In the genomic region with DNA sequence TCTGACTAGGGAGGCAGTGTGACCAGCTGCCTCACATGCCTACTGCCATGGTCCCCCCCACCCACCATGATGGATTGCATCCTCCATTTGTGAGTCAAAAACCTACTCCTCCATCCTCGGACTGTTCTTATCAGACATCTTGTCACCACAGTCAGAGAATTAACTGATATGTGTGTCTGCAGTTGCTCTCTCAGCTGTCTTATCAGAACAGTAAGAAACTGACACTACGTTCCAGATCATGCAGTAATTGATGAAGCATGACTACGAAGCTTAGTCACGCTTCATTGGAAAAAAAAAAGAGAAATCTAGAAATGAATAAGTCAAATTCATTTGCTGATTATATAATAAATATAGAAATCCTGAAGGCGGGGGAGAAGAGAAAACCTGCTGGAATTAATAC, we compare ENCODE assay signal across 21 mouse cellular contexts.
DNase-seq lines count a peak whose midpoint lies in the region; TF ChIP-seq lines count a peak whose summit lies in the region.
"Had no signal": no experiment of that assay in that cellular context is flagged by ENCODE, and none has a peak within 500 bp of the region (broad histone marks: within the 10 kb centered on the region; RNA-seq: fewer than 3 reads in every experiment).

No protein-coding gene starts in this region.

- peak in 1 of 2 experiments; percentile 27 for DNase-seq in layer of hippocampus, adult 2 months (ENCODE audit: low spot score in 2 of 2)
- no peak for DNase-seq in layer of hippocampus, postnatal 25 days (ENCODE audit: extremely low spot score in 1 of 2, low spot score in 1 of 2)
- DNase-seq in layer of hippocampus, adult 9-10 months (ENCODE audit: low spot score), result peak; percentile 11
- peak; percentile 4 for DNase-seq in telencephalon, adult 2 months (ENCODE audit: low read depth, low spot score)
- DNase-seq in kidney, postnatal 4 days, result no peak
- DNase-seq in testis, postnatal 14 days (ENCODE audit: low spot score), result no peak
- DNase-seq: adrenal gland, adult 8-10 months; adrenal gland, postnatal 25 days; cerebellum, adult 18-20 months; cerebellum, adult 9-10 months; cerebellum, postnatal 14 days; gastrocnemius, postnatal 25 days; heart, adult 18-20 months; heart, postnatal 10 days; heart, postnatal 36 days had no signal

- TF ChIP-seq CTCF in layer of hippocampus, adult 2 months (conservative IDR thresholded peaks at IDR 0.05), result no peak

- H3K27ac ChIP-seq in layer of hippocampus, adult 2 months, result peak overlapping the region; percentile 55; the same call in 1 of the 2 replicates
- H3K27ac ChIP-seq: forebrain, embryonic 10.5 days; forebrain, embryonic 13.5 days; heart, embryonic 15.5 days; hindbrain, embryonic 10.5 days; hindbrain, embryonic 13.5 days had no signal

- H3K4me3 ChIP-seq in layer of hippocampus, adult 2 months, result no peak overlapping the region
- H3K4me3 ChIP-seq: forebrain, embryonic 10.5 days; forebrain, embryonic 13.5 days; heart, embryonic 12.5 days; heart, embryonic 15.5 days; hindbrain, embryonic 10.5 days; hindbrain, embryonic 13.5 days had no signal

Comparison
In these comparisons a context has a peak if more than half of its experiments do, and no peak if none do; other contexts are left out.
1. DNase-seq: peak in layer of hippocampus, adult 9-10 months (single experiment) and telencephalon, adult 2 months (single experiment); none in layer of hippocampus, postnatal 25 days (0 of 2), kidney, postnatal 4 days (0 of 2) and testis, postnatal 14 days (single experiment).